Mouse (Mus musculus) heart, postnatal 0 days (tissue): ENCODE data around the gene Smpd3. TPM values are rescaled to one million over a fixed set of nuclear protein-coding genes. Genes with fewer than 3 reads are reported as not detected.
A peak's percentile ranks its signal among the peaks of the same experiment; 100 is the strongest.

ENCODE experiments used
- ATAC-seq: fragments of 200-750 bp; cut with Nextera tagmentation; 2 replicates; pipeline ENCODE4 v1.8.0; 2017; ENCODE audit warnings: low read depth, moderate number of reproducible peaks, moderate library complexity; ENCODE audit not compliant: insufficient read depth
- DNase-seq: peaks from one replicate; pipeline ENCODE4 v3.0.0-alpha.2; 2016; ENCODE audit warnings: low spot score
- H3K27ac ChIP-seq: fragments of 300-500 bp; sonication (generic); 2 replicates; pipeline ENCODE4 v1.5.1; 2014; ENCODE audit warnings: low read depth, mild to moderate bottlenecking
- H3K27me3 ChIP-seq: fragments of 300-500 bp; sonication (generic); 2 replicates; pipeline ENCODE4 v1.6.1; 2014; ENCODE audit warnings: low read length, mixed read lengths; ENCODE audit not compliant: control insufficient read depth, insufficient read depth
- H3K36me3 ChIP-seq: fragments of 300-500 bp; sonication (generic); replicated peaks from 2 replicates; pipeline ENCODE4 v1.6.1; 2014; ENCODE audit warnings: low read length, mixed read lengths; ENCODE audit not compliant: control insufficient read depth, insufficient read depth
- H3K4me1 ChIP-seq: fragments of 300-500 bp; sonication (generic); 2 replicates; pipeline ENCODE4 v1.6.1; 2014; ENCODE audit warnings: antibody characterized with exemption; ENCODE audit not compliant: control insufficient read depth, insufficient read depth
- H3K4me2 ChIP-seq: fragments of 300-500 bp; sonication (generic); 2 replicates; pipeline ENCODE4 v1.6.1; 2014; ENCODE audit warnings: low read depth, mild to moderate bottlenecking, low read length, moderate library complexity
- H3K4me3 ChIP-seq: fragments of 300-500 bp; sonication (generic); 2 replicates; pipeline ENCODE4 v1.5.1; 2014; ENCODE audit warnings: low read depth, low read length
- H3K9ac ChIP-seq: fragments of 300-500 bp; sonication (generic); replicated peaks from 2 replicates; pipeline ENCODE4 v1.6.1; 2014; ENCODE audit warnings: low read depth, low read length, mixed read lengths
- H3K9me3 ChIP-seq: fragments of 300-500 bp; sonication (generic); replicated peaks from 2 replicates; pipeline ENCODE4 v1.6.1; 2016; ENCODE audit warnings: low read length; ENCODE audit not compliant: control insufficient read depth
- CTCF ChIP-seq: IDR thresholded peaks from 2 replicates; pipeline ENCODE4 v1.5.1; 2016; ENCODE audit warnings: antibody characterized with exemption, control low read depth, low read depth
- EP300 ChIP-seq: IDR thresholded peaks from 2 replicates; pipeline ENCODE4 v1.6.1; 2016; ENCODE audit warnings: antibody characterized with exemption, low read depth
- WGBS: fragments of 180-500 bp; shearing (Covaris S2); extraction: QIAGEN DNeasy Blood & Tissue Kit; methylation state at CpG from one replicate; pipeline ENCODE4 v1.1.7; 2014; 5-methylcytosine and 5-hydroxymethylcytosine counted together
- polyA plus RNA-seq: library from polyadenylated mRNA; unstranded; fragments of >200 nt; fragmentation: Nextera tagmentation; extraction: Ambion mirVana; gene quantifications from 2 replicates; pipeline ENCODE4 v1.2.1, GENCODE M21; 2015
- total RNA-seq: library from RNA; depleted of rRNA; stranded (reverse); fragments of >200 nt; gene quantifications from 2 replicates; pipeline ENCODE4 v1.2.3, GENCODE M21; 2014; ENCODE audit warnings: low replicate concordance

The Smpd3 gene
- total and polyA plus RNA-seq, 2 experiments from 2014 or later, result 2.4 to 6.5 TPM

- Histone ChIP-seq H3K4me1 (no peaks in the 10 kb centered on the region), H3K4me3 (no peak overlapping the region), H3K27me3 (no peaks in the 10 kb centered on the region), H3K27ac (no peak overlapping the region), H3K9ac (0 out of 2 replicates have a peak overlapping the region, but pooled peaks have one; percentile 26), H3K36me3 (peaks cover 65% of the 10 kb centered on the region), H3K4me2 (no peak overlapping the region), H3K9me3 (no peaks in the 10 kb centered on the region)
- no peak for DNase-seq
- 45% methylated on average over 4 of the region's 4 CpGs for WGBS
- TF ChIP-seq CTCF (no peak), EP300 (no peak)
- no peak for ATAC-seq
Observed at GRCm38 (mm10) chr8:106250186-106250585, 87.6 kb downstream of the Smpd3 start.

- no peak for DNase-seq
- Histone ChIP-seq H3K4me1 (no peaks in the 10 kb centered on the region), H3K9ac (no peak overlapping the region), H3K27ac (no peak overlapping the region), H3K36me3 (peaks cover 56% of the 10 kb centered on the region), H3K4me2 (no peak overlapping the region), H3K9me3 (no peaks in the 10 kb centered on the region), H3K4me3 (no peak overlapping the region), H3K27me3 (no peaks in the 10 kb centered on the region)
- 77% methylated on average over 5 of the region's 5 CpGs for WGBS
- ATAC-seq, result no peak
- no peak for TF ChIP-seq EP300
- TF ChIP-seq CTCF, result no peak
Observed at GRCm38 (mm10) chr8:106237106-106237505, 100.7 kb downstream of the Smpd3 start.

DNA sequence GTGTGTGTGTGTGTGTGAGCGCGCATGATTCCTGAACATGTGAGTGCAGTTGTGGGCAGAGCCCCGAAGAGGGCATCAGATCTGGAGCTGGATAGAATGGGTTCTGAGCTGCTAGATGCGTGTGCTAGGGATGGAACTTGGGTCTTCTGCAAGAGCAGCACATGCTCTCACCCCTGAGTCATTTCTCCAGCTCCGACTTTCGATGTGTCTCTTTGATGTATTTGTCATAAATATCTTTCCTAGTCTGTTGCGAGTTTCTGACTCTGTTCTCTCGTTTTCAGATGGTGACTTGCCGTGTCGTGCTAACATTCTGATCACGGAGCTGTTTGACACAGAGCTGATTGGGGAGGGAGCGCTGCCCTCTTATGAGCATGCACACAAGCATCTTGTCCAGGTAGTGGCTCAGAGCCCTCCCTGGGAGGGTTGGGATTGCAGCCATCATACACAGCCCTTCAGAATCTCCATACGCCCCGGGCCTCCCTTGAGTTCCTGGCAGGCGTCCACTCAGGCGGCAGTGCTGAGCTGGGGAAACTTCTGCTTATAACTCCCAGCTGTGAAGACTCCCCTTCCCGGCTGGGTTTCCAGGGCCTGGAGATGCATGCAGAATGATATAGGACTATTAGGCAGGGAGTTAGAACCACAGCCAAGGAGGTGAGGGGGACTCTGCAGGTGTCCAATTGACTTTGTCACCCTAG is 103.1 kb downstream of the Smpd3 start:
- DNase-seq, result no peak
- WGBS, result 79% methylated on average over 17 of the region's 17 CpGs
- no peak for ATAC-seq
- Histone ChIP-seq H3K4me3 (no peak overlapping the region), H3K27me3 (no peaks in the 10 kb centered on the region), H3K4me2 (no peak overlapping the region), H3K27ac (no peak overlapping the region), H3K9me3 (no peaks in the 10 kb centered on the region), H3K36me3 (peaks cover 46% of the 10 kb centered on the region), H3K4me1 (no peaks in the 10 kb centered on the region), H3K9ac (no peak overlapping the region)
- TF ChIP-seq EP300, result no peak

GRCm38 (mm10) chr8:106232751-106233150 is 105.0 kb downstream of the Smpd3 start:
- Histone ChIP-seq H3K4me2 (no peak overlapping the region), H3K4me3 (no peak overlapping the region), H3K27me3 (no peaks in the 10 kb centered on the region), H3K4me1 (no peaks in the 10 kb centered on the region), H3K9ac (no peak overlapping the region), H3K9me3 (no peaks in the 10 kb centered on the region), H3K36me3 (peaks cover 49% of the 10 kb centered on the region), H3K27ac (no peak overlapping the region)
- DNase-seq (no peak), ATAC-seq (no peak)
- no peak for TF ChIP-seq EP300
- no peak for TF ChIP-seq CTCF
- 67% methylated on average over 3 of the region's 3 CpGs for WGBS

DNA sequence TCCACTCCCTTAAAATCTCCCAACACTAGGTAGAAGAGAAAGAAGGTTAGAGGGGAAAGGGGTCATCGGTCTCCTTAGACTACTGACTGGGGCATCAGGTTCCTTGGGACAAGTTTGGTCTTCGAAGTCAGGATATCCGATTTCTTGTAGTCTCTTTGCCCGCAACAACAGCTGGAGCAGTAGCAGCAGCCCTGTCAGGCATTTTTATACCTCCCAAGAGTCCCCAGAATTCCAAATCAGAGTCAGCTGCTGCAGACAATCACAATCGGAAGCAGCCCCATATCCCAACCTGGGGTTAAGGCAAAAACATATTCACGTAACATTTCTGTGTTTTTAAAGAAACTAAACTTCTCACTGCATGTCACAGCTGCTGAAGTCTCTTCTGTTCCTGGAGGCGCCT is 106.3 kb downstream of the Smpd3 start:
- H3K27ac ChIP-seq, result no peak overlapping the region
- H3K27me3 ChIP-seq, result no peaks in the 10 kb centered on the region
- no peak overlapping the region for H3K4me2 ChIP-seq
- 88% methylated on average over 7 of the region's 7 CpGs for WGBS
- H3K4me1 ChIP-seq, result no peaks in the 10 kb centered on the region
- TF ChIP-seq EP300 (no peak), CTCF (no peak)
- H3K36me3 ChIP-seq, result peaks cover 41% of the 10 kb centered on the region
- no peak overlapping the region for H3K4me3 ChIP-seq
- ATAC-seq (no peak), DNase-seq (no peak)
- no peak overlapping the region for H3K9ac ChIP-seq
- H3K9me3 ChIP-seq, result no peaks in the 10 kb centered on the region

- WGBS, result 39% methylated on average over 9 of the region's 9 CpGs
- ATAC-seq, result no peak
- H3K4me2 ChIP-seq, result no peak overlapping the region
- no peaks in the 10 kb centered on the region for H3K9me3 ChIP-seq
- no peaks in the 10 kb centered on the region for H3K4me1 ChIP-seq
- H3K4me3 ChIP-seq, result no peak overlapping the region
- H3K27me3 ChIP-seq, result no peaks in the 10 kb centered on the region
- peak; percentile 79 for TF ChIP-seq CTCF
- TF ChIP-seq EP300, result no peak
- peaks cover 55% of the 10 kb centered on the region for H3K36me3 ChIP-seq
- peak; percentile 27 for DNase-seq
- H3K9ac ChIP-seq, result no peak overlapping the region
- H3K27ac ChIP-seq, result no peak overlapping the region
Observed at GRCm38 (mm10) chr8:106226589-106226988, 111.2 kb downstream of the Smpd3 start.
